Mouse (Mus musculus): ENCODE results near the gene Cdh13.

The Cdh13 gene

GRCm38 (mm10) chr8:119196486-119197150, 913.1 kb downstream of the Cdh13 start:
- no peak for DNase-seq (ENCODE audit: low read depth in 2 of 2, low spot score in 2 of 2)

- DNase-seq (ENCODE audit: low read depth in 2 of 2, low spot score in 2 of 2) = no peak
Observed at GRCm38 (mm10) chr8:119208567-119208966, 925.0 kb downstream of the Cdh13 start.

- DNase-seq (ENCODE audit: low read depth in 2 of 2, low spot score in 2 of 2) = peak; percentile 5 to 13
Observed at GRCm38 (mm10) chr8:119224547-119224946, 941.0 kb downstream of the Cdh13 start.

- no peak for DNase-seq (ENCODE audit: low read depth in 2 of 2, low spot score in 2 of 2)
Observed at GRCm38 (mm10) chr8:119245181-119245580, 961.6 kb downstream of the Cdh13 start.

GRCm38 (mm10) chr8:119245641-119246040, 962.1 kb downstream of the Cdh13 start:
- no peak for DNase-seq (ENCODE audit: low read depth in 2 of 2, low spot score in 2 of 2)

- no peak for DNase-seq (ENCODE audit: low read depth in 2 of 2, low spot score in 2 of 2)
Observed at GRCm38 (mm10) chr8:119254358-119254757, 970.8 kb downstream of the Cdh13 start.

GRCm38 (mm10) chr8:119258642-119259041, 975.1 kb downstream of the Cdh13 start:
- no peak for DNase-seq (ENCODE audit: low read depth in 2 of 2, low spot score in 2 of 2)

- no peak for DNase-seq (ENCODE audit: low read depth in 2 of 2, low spot score in 2 of 2)
Observed at GRCm38 (mm10) chr8:119263750-119264149, 980.2 kb downstream of the Cdh13 start.

- DNase-seq (ENCODE audit: low read depth in 2 of 2, low spot score in 2 of 2) = no peak
Observed at GRCm38 (mm10) chr8:119266304-119266703, 982.8 kb downstream of the Cdh13 start.

GRCm38 (mm10) chr8:119269576-119269975, 986.0 kb downstream of the Cdh13 start:
- DNase-seq (ENCODE audit: low read depth in 2 of 2, low spot score in 2 of 2) = no peak

GRCm38 (mm10) chr8:119270371-119270770, 986.8 kb downstream of the Cdh13 start:
- no peak for DNase-seq (ENCODE audit: low read depth in 2 of 2, low spot score in 2 of 2)

GRCm38 (mm10) chr8:119272891-119273290, 989.4 kb downstream of the Cdh13 start:
- no peak for DNase-seq (ENCODE audit: low read depth in 2 of 2, low spot score in 2 of 2)

GRCm38 (mm10) chr8:119275442-119275841, 991.9 kb downstream of the Cdh13 start:
- DNase-seq (ENCODE audit: low read depth in 2 of 2, low spot score in 2 of 2) = no peak

GRCm38 (mm10) chr8:119277047-119277451, 993.5 kb downstream of the Cdh13 start:
- DNase-seq (ENCODE audit: low read depth in 2 of 2, low spot score in 2 of 2) = no peak

- no peak for DNase-seq (ENCODE audit: low read depth in 2 of 2, low spot score in 2 of 2)
Observed at GRCm38 (mm10) chr8:119281761-119282160, 998.2 kb downstream of the Cdh13 start.

- no peak for DNase-seq (ENCODE audit: low read depth in 2 of 2, low spot score in 2 of 2)
Observed at GRCm38 (mm10) chr8:119284516-119284915, 1001.0 kb downstream of the Cdh13 start.

- DNase-seq (ENCODE audit: low read depth in 2 of 2, low spot score in 2 of 2) = no peak
Observed at GRCm38 (mm10) chr8:119284920-119285319, 1001.4 kb downstream of the Cdh13 start.

GRCm38 (mm10) chr8:119295477-119295876, 1011.9 kb downstream of the Cdh13 start:
- no peak for DNase-seq (ENCODE audit: low read depth in 2 of 2, low spot score in 2 of 2)

- peak; percentile 3 to 7 for DNase-seq (ENCODE audit: low read depth in 2 of 2, low spot score in 2 of 2)
Observed at GRCm38 (mm10) chr8:119297752-119298151, 1014.2 kb downstream of the Cdh13 start.

GRCm38 (mm10) chr8:119300335-119300734, 1016.8 kb downstream of the Cdh13 start:
- DNase-seq (ENCODE audit: low read depth in 2 of 2, low spot score in 2 of 2) = no peak

- no peak for DNase-seq (ENCODE audit: low read depth in 2 of 2, low spot score in 2 of 2)
Observed at GRCm38 (mm10) chr8:119304196-119304595, 1020.7 kb downstream of the Cdh13 start.

GRCm38 (mm10) chr8:119311412-119311811, 1027.9 kb downstream of the Cdh13 start:
- DNase-seq (ENCODE audit: low read depth in 2 of 2, low spot score in 2 of 2) = peak; percentile 27 to 28

- no peak for DNase-seq (ENCODE audit: low read depth in 2 of 2, low spot score in 2 of 2)
Observed at GRCm38 (mm10) chr8:119323215-119323614, 1039.7 kb downstream of the Cdh13 start.

All from CD8-positive naive resting alpha-beta T cell, adult 2 months (primary cell).